Mouse (Mus musculus) cerebellum, postnatal 10 days (tissue): ENCODE results near the gene Atmin.
A peak's percentile ranks its signal among the peaks of the same experiment; 100 is the strongest.

ENCODE experiments used
- DNase-seq, 2 experiments: peaks; one replicate each; pipeline ENCODE4 v3.0.0; 2021; ENCODE audit warnings: mixed read lengths in 2 of 2

The Atmin gene

DNA sequence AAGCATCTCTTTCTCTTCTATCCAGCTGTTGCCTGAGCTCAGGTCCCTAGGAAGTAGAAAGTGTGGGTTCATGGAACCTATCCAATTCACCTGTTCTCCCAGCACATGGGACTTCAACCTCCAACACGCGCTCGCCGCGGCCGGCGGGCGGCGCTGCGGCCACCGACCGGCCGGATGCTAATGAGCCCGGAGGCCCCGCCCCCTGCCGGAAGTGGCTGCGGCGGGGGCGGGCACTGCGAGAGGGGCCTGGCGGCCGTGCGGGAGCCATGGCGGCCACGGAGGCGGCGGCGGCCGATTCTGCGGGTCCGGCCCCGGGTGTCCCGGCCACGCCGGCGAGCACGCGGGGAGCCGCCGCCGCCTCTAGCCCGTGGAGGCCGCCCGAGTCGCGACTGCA is at the start of gene Atmin:
Atmin (plus strand) TSS at position 233 of the 394 bp plus-strand sequence.
- peak; percentile 96 to 97 for DNase-seq

DNA sequence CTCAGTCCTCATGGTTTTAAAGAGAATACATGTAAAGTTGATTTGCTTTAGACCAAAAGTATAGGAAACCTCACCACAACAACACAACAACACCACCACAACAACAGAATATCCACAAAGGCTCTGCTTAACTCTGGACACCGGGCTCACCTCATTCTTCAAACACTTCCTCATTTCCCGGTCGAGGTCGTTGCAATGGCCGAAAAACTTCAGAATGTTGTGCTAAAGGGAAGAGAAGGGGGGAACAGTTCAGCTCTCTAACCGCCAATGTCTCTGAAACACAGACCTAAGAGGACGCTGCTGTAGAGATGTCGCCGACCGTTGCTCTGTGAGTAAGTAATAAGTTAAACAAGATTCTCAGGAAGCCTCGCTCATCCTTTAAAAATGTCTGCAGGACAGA is 49.3 kb upstream of the Atmin start:
- DNase-seq, result no peak

DNA sequence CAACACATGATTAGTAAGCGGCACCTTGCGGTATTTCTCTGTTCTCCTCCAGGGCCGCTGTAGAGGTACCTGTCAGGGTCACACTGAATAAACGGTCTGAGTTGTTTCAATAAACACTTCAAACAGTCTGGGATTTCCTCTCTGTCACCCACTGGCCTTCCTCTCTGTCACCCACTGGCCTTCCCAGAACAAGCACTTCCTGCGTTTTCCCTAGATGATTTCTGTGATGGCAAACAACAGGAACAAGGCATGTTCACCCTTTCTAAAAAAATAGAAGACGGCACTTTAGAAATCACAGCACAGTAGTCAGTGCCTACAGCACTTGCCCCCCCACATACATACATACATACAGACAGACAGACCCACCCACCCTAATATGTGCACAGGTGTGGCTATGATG is 47.7 kb upstream of the Atmin start:
- DNase-seq, result no peak

DNA sequence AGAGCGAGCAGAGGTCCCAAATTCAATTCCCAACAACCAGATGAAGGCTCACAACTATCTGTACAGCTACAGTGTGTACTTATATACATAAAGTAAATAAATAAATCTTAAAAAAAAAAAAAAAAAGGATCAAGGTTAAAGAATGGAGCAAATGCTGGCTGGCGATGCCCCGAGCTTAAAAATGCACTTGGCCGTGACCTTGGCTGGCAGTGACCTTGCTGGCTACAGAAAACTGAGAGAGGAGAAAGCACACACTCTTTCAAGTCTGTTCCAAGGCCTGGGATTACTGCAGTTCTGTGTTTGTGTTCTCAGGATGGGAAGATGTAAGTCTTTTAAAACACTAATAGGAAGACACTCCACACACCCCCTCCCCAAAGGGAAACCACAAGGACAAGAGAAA is 38.5 kb upstream of the Atmin start:
- no peak for DNase-seq

DNA sequence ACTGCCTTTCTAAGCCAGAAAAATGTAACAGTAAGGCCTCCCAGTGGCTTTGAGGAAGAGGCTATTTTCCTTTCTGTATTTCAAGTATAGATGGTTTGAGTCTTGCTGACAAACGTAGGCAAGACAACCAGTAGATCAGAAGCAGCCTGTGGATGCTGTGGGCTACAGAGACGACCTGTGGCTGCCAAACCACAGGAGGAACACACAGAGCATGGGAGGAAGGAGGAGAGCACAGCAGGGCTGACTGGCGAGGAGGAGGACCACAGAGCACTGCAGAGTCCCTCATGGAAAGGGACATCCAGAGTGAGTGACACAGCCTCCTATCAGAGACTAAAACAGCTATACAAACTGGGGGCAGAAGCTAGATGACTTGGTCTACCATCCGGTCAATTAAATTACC is 37.9 kb upstream of the Atmin start:
- no peak for DNase-seq

DNA sequence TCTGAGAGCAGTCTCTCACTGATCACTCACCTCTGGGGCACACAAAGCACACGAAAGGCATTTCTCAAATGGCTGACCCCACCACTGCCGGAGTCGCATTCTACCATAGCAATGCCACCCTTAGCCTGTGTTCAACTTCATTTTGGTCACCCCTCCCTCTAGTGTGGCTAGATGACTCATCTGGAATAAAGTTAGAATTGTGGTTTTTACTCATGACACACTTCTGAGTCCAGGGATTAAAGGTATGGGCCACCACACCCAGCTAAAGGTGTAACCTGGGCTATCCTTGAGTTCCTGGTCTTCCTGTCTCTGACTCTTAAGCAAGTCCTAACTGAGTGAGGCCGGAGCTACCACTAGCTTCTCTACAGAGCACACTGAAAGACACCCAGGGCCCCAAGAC is 37.4 kb upstream of the Atmin start:
- DNase-seq, result no peak

DNA sequence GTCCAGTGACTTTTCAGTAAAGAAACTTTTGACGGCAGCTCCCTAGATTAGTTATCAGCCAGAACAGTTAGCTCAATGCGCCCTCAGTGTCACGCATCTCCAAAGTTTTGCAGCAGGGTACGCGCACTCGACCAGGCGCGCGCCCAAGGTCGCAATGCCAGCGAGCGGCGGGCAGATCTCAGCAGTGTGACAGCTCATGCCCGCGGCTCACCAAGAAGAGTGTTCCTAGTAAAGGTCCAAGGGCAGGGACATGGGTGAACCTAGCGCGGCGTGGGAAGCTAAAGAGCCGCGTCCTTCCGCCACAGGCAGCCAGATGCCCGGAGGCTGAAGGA is 22.2 kb upstream of the Atmin start:
- no peak for DNase-seq

DNA sequence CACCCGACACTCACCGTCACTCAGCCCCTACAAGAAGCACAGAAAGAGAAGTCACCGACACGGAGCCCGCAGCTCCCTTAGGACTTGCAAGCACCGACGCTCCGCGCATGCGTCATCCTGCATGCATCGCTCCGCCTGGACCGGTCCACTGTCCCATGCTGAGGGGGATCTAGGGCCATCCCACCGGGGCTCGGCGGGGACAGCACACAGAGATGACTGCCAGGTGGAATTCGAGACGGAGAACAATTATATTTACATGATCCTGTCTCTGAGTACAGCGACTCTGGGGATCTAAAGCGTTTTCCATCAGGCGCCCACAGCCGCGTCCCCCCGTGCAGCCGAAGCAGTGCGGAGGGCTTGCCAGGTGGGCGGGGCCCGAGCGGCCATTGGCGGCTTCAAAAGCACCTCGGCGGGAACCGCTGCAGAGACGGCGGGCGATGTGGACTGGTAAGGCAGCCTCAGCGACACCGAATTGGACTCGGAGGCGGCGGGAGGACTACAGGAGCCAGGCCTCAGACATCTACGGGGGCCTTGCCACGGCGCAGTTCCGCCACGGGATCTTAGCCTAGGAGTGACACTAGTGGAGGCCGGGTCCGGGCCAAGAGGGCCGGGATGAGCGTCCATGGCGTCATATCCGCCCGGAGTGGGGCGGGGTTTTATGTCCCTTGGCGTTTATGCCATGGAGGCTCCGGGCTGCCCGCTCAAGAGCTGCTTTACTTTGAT is 21.7 kb upstream of the Atmin start, which contains the start of the genes Cmc2 and Cenpn:
Cmc2 (minus strand) TSS at position 119 of the 723 bp plus-strand sequence.
Cenpn (plus strand) TSS at position 394 of the 723 bp plus-strand sequence.
- peak; percentile 98 to 99 for DNase-seq

DNA sequence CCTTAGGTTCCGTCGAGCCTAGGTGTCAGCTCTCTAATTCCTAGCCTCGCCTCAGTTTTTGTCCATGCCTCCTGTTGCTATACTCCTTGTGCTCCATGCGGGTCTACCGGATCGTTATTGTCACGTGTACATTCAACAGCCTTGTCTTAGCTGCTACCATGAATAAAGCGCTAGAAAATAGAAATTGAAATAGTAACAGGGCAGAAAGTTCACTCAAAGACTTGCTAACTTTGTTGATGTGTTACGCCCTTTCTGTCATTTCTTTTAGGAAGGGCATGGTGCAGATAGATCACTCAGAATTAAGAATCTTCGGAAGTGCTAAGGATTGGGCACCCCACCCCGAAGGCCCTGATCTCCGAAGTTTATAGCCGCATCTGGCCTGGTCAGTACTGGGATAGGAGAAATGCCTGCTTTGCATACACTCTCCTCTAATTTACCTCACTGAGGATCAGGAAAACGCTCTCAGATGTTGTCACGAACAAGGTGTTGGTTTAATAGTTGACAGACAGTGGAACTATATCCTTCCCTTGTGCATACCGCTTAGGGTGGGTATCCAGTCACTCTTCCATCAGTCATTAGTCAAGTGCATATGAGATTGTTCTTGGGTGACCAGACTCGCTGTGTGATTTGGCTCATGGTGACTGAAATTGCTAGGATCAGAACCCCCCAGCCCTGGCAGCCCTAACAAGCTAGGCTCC is 21.0 kb upstream of the Atmin start:
- no peak for DNase-seq

DNA sequence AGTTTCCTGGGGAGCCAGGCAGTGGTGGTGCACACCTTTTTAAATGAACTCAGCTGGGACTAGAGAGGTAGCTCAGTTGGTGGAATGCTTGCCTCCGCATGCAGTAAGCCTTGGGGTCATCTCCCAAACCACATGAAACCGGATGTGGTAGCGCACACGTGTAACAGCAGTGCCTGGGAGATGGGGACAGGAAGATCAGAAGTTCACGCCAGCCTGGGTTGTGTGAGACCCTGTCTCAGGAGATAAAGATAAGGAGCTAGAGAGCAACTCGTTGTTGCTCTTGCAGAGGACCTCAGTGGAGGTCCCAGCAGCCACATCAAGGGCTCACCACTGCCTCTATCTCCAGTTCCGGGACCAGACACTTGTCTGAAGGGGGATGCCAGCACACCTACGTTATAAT is 19.7 kb upstream of the Atmin start:
- no peak for DNase-seq

DNA sequence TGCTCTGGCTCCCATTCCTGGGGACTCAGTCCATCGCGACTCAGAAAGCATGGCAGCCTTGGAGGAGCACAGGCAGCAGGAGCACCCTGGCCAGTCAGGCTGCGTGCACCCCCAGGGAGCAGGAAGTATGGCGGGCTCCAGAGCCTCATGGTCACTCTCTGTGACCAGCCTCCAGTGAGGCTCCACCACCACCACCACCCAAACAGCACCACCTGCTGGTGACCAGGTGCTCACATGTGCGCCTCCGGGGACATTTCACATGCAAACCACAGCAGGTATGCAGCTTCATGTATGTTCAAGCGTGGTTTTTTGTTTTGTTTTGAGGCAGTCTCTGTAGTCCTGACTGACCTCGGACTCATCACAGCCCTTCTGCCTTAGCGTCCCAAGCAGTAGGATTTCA is 15.3 kb upstream of the Atmin start:
- DNase-seq, result peak; percentile 57 to 59

DNA sequence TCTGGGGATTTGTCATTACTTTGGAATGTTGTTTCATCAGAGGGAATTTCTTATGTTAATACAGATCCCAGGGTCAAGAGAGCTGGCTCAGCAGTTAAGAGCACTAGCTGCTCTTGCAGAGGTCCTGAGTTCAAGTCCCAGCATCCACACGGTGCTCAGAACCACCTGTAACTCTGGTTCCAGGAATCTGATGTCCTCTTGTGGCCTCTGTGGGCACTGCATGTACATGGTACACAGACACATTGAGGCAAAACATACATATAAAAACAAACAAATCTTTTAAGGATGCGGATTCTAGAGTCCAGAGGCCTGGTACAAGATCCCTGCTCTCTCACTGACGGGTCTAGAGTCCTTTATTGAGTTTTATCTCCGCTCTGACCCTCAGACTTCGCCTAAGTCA is 14.6 kb upstream of the Atmin start:
- no peak for DNase-seq

DNA sequence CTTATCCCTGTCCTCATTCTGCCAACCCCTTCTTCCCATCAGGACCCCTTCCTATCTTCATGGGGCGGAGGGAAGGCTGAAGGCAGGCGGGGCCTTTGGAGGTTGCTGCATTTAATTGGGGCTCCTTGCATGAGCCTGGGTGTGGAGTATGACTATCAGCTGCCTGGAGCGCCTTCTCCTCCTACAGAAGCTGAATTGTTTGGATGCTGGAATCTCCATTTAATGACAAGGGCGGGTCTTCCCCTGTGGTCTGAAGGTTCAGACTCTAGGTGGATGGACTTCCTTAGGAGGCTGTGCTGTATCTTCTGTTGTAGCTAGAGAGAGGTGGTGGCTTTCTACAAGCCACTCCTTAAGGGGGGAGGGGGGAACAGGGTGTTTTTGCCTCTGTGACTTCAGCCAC is 8.2 kb upstream of the Atmin start:
- DNase-seq, result no peak

DNA sequence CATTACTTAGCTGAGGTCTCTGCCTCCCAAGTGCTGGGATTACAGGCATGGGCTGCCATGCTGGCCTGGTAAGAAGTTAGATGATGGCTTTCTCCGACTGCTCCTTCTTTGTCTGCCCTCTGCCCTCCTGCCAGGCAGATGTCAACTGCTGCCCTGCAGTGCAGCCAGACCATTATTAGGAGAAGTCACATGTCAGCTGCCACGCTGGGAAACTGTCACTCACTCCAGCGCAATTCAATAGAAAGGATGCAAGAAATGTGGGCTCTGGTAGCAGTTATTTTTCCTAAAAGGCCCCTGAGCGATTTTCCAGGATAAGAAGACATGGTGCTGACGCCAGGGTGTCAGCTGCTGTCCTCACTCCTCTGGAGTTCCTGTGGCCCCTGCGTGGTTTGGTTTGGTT is 7.7 kb upstream of the Atmin start:
- no peak for DNase-seq

DNA sequence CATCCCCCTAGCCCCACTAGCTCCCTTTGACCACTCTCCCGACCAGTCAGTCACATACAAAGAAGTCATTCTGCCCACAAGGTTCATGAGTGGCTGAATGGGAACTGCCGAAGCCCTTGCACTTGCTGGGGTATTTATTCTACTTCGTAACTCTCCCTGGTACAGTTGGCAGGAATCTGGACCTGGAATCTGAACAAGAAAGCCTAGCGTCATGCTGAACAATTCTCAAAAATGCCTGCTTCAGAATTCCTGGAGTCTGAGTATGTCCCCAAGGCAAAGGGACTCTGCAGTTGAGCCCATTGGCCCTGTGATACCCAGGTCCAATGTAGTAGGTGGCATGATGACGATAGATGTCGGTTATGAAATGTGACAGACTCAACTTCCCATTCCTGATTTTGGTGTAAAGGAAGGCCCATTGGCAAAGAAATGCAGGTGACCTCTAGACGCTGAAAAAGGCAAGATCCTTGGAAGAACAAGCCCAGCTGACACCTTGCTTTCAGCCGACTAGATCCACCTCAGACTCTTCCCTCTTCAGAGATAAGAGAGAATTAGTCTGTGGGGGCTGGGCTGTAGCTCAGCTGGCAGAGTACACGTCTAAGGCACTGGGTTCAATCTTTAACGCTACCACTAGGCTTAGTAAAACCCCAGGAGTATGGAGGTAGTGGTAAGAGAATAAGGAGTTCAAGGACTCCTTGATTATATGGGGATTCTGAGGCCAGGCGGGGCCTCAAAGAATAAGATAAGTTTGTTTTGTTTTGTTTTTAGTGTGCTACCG is 722 bp upstream of the Atmin start:
- DNase-seq, result no peak

DNA sequence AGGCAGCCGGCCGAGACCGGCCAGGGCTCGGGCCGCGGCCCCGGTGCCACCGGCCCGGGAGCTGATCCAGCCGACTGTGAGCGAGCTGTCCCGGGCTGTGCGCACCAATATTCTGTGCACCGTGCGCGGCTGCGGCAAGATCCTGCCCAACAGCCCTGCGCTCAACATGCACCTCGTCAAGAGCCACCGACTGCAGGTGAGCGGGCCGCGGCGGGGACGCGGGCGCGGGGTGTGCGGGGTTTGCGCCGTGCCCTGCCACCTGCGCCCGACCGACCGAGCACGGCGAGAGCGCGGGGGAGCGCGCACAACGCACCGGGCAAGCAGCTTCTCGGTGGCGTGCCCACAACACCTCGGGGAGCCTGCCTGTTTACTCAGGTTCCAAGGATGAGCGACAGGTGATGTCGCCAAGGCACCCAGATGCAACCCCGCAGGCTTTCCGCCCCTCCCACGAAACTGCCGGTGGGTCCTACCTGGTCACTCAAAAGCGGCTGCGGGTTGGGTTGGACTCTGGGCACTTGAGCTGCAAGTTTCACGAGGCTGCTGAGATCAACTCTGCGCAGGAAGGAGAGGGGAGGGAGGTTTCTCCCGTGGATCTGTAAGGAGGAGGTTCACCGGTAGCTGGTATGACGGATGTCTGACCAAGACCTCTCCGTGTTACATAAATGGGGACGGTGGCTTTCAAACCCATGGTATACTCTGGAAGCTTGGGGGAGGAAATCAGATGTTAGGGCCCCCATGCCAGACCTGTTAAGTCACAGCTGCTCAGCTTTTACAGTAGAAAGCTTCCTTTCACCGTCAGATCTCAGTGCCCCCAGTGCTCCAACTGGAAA is 577 bp downstream of the Atmin start:
- peak; percentile 59 for DNase-seq

DNA sequence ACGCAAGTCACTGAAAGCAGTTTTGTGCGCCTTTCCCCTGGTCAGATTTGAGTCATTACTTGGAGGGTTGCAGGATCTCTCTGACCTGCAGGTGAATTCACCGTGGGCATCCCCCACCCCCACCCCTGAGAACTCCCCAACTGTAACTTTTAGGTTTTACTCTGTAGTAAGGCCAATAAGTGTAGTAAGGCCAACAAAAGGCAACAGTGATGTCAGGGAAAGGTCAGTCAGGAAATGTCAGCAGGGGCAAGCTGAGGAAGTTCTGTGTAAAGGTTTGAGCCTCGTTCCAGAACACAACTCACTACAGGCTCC is 1.1 kb downstream of the Atmin start:
- no peak for DNase-seq

DNA sequence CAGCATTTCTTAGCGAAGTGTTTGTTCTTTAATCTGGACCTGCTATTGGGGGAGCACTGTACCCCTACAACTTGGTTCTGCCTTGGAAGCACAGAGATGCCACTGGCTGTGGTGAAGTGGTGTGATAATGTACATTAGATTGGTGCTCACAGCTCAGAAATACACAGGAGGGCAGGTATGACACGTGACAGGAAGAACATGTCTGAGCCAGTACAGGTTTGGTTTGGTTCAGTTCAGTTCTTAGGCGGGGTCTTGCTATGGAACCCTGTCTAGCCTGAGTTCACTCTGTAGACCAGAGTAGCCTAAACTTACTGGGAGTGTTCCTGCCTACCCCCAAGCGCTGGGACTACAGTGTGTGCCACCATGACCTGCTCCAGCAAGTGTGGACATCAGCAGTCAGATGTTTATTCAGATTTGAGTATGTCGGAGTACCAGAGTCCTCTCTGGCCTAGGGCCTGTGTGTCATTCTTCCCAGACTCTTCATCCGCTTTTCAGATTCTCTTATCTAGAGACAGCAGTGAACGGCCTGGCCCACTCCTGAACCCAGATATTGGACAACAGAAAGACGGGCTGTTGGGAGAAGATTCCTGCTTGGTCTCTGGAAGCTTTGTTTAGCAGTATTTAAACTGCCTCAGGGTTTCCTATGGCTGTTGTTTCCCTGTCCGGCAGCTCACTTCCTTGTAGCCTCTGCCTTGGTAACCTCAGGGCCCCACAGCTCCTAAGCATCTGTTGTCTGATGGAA is 2.1 kb downstream of the Atmin start:
- DNase-seq, result no peak

DNA sequence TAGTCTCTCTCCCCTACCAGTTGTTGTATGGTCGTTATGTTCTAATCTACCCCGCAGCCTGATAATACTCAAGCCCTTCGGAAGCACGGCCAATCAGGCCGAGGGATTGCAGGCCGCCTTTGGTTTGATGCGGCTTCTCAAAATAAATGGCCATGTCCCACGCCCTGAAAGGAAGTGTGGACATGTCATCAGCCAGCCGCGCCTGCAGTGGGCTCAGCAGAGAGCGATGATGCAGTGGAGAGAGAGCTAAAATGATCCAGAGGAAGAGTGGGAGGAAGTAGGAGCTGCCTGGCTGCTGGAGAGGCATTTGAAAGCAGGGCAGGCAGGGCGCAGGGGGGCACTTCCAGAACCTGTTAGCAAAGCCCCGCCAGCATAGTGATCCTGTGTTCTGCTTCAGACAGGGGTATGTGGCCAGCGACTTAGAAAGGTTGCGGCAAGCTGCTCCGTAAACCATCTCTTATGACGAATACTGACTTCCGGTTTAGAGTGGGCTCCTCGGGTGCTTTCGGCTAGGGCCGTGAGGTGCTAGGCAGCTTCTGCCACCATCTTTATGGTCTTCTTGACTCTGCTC is 3.2 kb downstream of the Atmin start:
- DNase-seq, result no peak

DNA sequence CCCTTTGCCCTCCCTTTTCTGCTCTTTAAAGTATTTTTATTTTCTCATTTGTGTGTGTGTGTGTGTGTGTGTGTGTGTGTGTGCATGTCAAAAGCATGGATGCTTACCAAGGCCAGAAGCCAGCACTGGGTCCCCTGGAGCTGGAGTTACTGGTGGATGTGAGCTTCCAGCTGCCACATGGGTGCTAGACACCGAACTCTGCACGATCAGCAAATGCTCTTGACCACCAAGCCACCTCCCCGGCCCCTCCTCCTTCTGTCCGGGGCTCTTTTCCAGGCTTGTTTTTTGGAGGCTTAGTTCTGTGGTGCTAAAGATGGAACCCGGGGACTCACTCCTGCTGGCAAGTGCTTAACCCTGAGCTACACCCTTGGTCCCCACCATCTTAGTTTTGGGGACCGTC is 3.7 kb downstream of the Atmin start:
- DNase-seq, result no peak

DNA sequence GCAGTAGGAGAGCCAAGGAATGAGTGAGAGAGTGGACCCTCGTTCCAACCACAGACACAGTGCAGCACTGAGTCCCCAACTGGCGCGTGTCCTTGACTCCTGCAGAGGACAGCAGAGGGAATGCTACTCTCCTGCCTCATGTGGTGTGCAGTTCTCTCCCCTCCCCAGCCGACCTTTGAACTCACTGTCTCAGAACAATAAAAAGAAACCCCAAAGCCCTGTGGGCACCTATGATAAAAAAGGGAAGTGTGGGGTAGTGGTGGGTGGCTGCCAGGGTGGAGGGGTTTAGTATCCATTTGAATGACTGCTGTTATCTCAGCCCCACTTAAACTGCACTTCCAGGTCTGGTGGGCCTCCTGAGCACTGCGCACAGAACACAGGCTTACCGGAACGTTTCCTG is 4.4 kb downstream of the Atmin start:
- DNase-seq, result peak in 1 of 2 experiments; percentile 18

DNA sequence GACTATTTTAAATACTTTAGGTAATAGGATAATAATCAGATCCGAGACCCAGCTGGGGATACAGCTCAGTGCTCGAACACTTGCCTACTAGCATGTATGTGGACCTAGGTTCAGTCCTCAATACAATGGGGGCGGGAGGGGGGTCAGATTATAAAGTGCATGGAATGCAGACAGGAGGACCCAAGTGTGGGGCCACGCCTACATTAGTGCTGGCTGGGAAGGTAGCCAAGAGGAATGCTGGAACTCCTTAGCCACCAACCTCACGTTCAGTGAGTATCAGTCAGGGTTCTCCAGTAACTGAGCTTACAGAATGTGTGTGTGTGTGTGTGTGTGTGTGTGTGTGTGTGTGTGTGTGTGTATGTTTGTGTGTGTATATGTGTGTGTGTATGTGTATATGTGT is 8.2 kb downstream of the Atmin start:
- peak; percentile 19 to 31 for DNase-seq
